Mouse (Mus musculus) kidney, postnatal 0 days (tissue): ENCODE measurements around the gene Zdhhc22. TPM values are rescaled to one million over a fixed set of nuclear protein-coding genes. Genes with fewer than 3 reads are reported as not detected.

Experiments used
- ATAC-seq: fragments of 200-750 bp; cut with Nextera tagmentation; replicated peaks from 2 replicates; pipeline ENCODE4 v1.8.0; 2017; ENCODE audit warnings: low read depth, moderate number of reproducible peaks, moderate TSS enrichment, moderate library complexity; ENCODE audit not compliant: low FRiP score
- DNase-seq: peaks from one replicate; pipeline ENCODE4 v3.0.0-alpha.2; 2016; ENCODE audit warnings: low spot score
- H3K27ac ChIP-seq: fragments of 300-500 bp; sonication (generic); 2 replicates; pipeline ENCODE4 v1.5.1; 2014; ENCODE audit warnings: mild to moderate bottlenecking
- H3K27me3 ChIP-seq: fragments of 300-500 bp; sonication (generic); 2 replicates; pipeline ENCODE4 v1.6.1; 2014; ENCODE audit warnings: low read length, mixed read lengths; ENCODE audit not compliant: insufficient read depth
- H3K36me3 ChIP-seq: fragments of 300-500 bp; sonication (generic); 2 replicates; pipeline ENCODE4 v1.6.1; 2014; ENCODE audit warnings: low read length, mixed read lengths; ENCODE audit not compliant: insufficient read depth
- H3K4me1 ChIP-seq: fragments of 300-500 bp; sonication (generic); replicated peaks from 2 replicates; pipeline ENCODE4 v1.6.1; 2014; ENCODE audit warnings: antibody characterized with exemption, low read length, mixed read lengths; ENCODE audit not compliant: insufficient read depth
- H3K4me2 ChIP-seq: fragments of 300-500 bp; sonication (generic); 2 replicates; pipeline ENCODE4 v1.6.1; 2014; ENCODE audit warnings: mild to moderate bottlenecking, low read length, moderate library complexity, mixed read lengths
- H3K4me3 ChIP-seq: fragments of 300-500 bp; sonication (generic); replicated peaks from 2 replicates; pipeline ENCODE4 v1.5.1; 2014; ENCODE audit warnings: low read depth, low read length
- H3K9ac ChIP-seq: fragments of 300-500 bp; sonication (generic); 2 replicates; pipeline ENCODE4 v1.6.1; 2014; ENCODE audit warnings: low read depth, low read length
- H3K9me3 ChIP-seq: fragments of 300-500 bp; sonication (generic); replicated peaks from 2 replicates; pipeline ENCODE4 v1.6.1; 2016; ENCODE audit warnings: low read length, inconsistent platforms, mixed read lengths
- CTCF ChIP-seq: IDR thresholded peaks from 2 replicates; pipeline ENCODE4 v1.5.1; 2016; ENCODE audit warnings: antibody characterized with exemption, low read depth, mild to moderate bottlenecking, moderate library complexity
- WGBS: fragments of 180-500 bp; shearing (Covaris S2); extraction: QIAGEN DNeasy Blood & Tissue Kit; methylation state at CpG from one replicate; pipeline ENCODE4 v1.1.7; 2014; 5-methylcytosine and 5-hydroxymethylcytosine counted together
- polyA plus RNA-seq: library from polyadenylated mRNA; unstranded; fragments of >200 nt; fragmentation: Nextera tagmentation; extraction: Ambion mirVana; gene quantifications from 2 replicates; pipeline ENCODE4 v1.2.1, GENCODE M21; 2015

Zdhhc22 gene
- polyA plus RNA-seq, 1 experiment from 2014 or later = 0.03 TPM

- ATAC-seq = no peak
- Histone ChIP-seq H3K9ac (peak overlapping the region; percentile 89), H3K9me3 (no peaks in the 10 kb centered on the region), H3K4me1 (peaks cover 16% of the 10 kb centered on the region), H3K4me3 (peak overlapping the region; percentile 62), H3K36me3 (no peaks in the 10 kb centered on the region), H3K27ac (peak overlapping the region; percentile 99), H3K4me2 (peak overlapping the region; percentile 80), H3K27me3 (no peaks in the 10 kb centered on the region)
- DNase-seq = peak; percentile 38
- no peak for TF ChIP-seq CTCF
- WGBS = under 1% methylated on average over 17 of the region's 17 CpGs
Measured at GRCm38 (mm10) chr12:86946301-86946781, 43.9 kb downstream of the Zdhhc22 start.

DNA sequence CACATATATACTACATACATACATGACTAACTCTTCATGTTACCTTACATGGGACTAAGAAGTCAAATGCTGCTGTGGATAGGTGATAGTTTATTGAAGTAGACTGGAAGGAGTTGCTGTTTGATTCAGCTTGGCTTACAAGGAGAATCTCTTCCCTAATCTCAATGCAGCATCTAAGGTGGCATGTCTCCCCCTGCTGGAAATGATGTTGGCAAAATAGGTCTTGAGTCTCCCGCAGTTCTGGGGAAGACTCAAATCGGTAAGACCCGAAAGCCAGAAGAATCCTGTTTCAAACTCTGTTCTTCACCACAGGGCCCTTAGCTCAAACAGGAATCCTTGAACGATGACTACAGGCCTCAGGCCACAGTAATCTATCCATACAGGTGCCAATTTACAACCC lies 45.1 kb downstream of the Zdhhc22 start:
- WGBS = 4% methylated on average over 4 of the region's 4 CpGs
- DNase-seq = peak; percentile 94
- Histone ChIP-seq H3K9ac (no peak overlapping the region), H3K4me2 (no peak overlapping the region), H3K9me3 (no peaks in the 10 kb centered on the region), H3K27ac (no peak overlapping the region), H3K36me3 (no peaks in the 10 kb centered on the region), H3K4me1 (peaks cover 16% of the 10 kb centered on the region), H3K27me3 (no peaks in the 10 kb centered on the region), H3K4me3 (no peak overlapping the region)
- ATAC-seq = no peak
- peak; percentile 92 for TF ChIP-seq CTCF

DNA sequence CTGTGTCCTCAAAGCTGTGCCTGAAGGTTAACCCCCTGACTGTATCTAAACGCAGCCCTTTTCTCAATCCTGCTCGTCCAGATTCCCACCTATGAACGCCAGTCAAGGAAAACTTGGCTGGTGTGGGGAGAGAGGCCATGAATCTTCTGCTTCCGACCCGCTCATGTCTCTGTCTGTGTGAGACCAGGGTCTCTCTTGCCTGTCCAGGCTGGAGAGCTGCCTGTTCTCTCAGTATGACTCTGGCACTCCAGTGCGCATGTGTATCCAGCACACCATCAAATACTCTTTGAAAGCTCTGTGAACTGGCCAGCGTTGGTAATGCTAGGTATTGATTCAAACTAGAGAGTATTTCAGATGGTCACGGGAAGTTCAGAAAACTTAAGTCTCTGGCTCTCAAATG lies 46.8 kb downstream of the Zdhhc22 start:
- no peaks in the 10 kb centered on the region for H3K27me3 ChIP-seq
- no peaks in the 10 kb centered on the region for H3K9me3 ChIP-seq
- WGBS = 83% methylated on average over 8 of the region's 8 CpGs
- no peaks in the 10 kb centered on the region for H3K36me3 ChIP-seq
- H3K4me1 ChIP-seq = peaks cover 7% of the 10 kb centered on the region
- H3K4me2 ChIP-seq = no peak overlapping the region
- DNase-seq (no peak), ATAC-seq (no peak)
- no peak for TF ChIP-seq CTCF
- H3K27ac ChIP-seq = no peak overlapping the region
- no peak overlapping the region for H3K4me3 ChIP-seq
- H3K9ac ChIP-seq = no peak overlapping the region

- Histone ChIP-seq H3K27ac (no peak overlapping the region), H3K27me3 (no peaks in the 10 kb centered on the region), H3K4me3 (no peak overlapping the region), H3K9ac (no peak overlapping the region), H3K4me1 (no peaks in the 10 kb centered on the region), H3K4me2 (no peak overlapping the region), H3K9me3 (no peaks in the 10 kb centered on the region), H3K36me3 (no peaks in the 10 kb centered on the region)
- DNase-seq = no peak
- WGBS = 62% methylated on average over 5 of the region's 5 CpGs
- no peak for ATAC-seq
- TF ChIP-seq CTCF = no peak
Measured at GRCm38 (mm10) chr12:86941734-86942486, 48.3 kb downstream of the Zdhhc22 start.

DNA sequence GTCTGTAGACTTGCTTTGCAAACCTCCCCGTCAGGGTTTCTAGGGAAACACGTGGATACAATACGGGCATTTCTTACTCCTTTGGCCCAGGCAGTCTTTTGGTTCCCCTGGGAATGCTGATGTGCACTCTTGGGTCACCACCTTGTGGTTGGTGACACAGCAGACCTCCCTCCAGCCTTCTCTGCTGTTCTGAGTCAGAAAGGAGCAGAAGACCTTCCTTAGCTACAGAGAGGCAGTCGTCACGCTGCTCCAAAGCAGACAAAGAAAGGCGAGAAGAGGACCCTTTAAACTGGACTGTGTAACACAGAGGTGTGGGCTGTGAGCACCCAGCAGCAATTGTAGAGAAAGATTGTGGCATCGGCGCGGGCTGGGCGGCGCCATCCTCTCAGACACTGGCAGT lies 49.1 kb downstream of the Zdhhc22 start:
- Histone ChIP-seq H3K9me3 (no peaks in the 10 kb centered on the region), H3K27me3 (no peaks in the 10 kb centered on the region), H3K4me2 (no peak overlapping the region), H3K4me1 (no peaks in the 10 kb centered on the region), H3K36me3 (no peaks in the 10 kb centered on the region), H3K9ac (no peak overlapping the region), H3K4me3 (no peak overlapping the region), H3K27ac (no peak overlapping the region)
- ATAC-seq (no peak), DNase-seq (no peak)
- WGBS = 38% methylated on average over 11 of the region's 11 CpGs
- TF ChIP-seq CTCF = no peak; the same call in 1 of the 2 replicates

- H3K4me1 ChIP-seq = no peaks in the 10 kb centered on the region
- no peaks in the 10 kb centered on the region for H3K36me3 ChIP-seq
- ATAC-seq (no peak), DNase-seq (no peak)
- no peak overlapping the region for H3K4me3 ChIP-seq
- no peaks in the 10 kb centered on the region for H3K27me3 ChIP-seq
- no peaks in the 10 kb centered on the region for H3K9me3 ChIP-seq
- no peak overlapping the region for H3K27ac ChIP-seq
- WGBS = 78% methylated on average over 9 of the region's 9 CpGs
- H3K4me2 ChIP-seq = no peak overlapping the region
- no peak overlapping the region for H3K9ac ChIP-seq
- no peak for TF ChIP-seq CTCF
Measured at GRCm38 (mm10) chr12:86938571-86938970, 51.7 kb downstream of the Zdhhc22 start.
